Mouse (Mus musculus) neural tube, embryonic 11.5 days (tissue): Measurements from ENCODE around the gene Gfi1. TPM values are rescaled to one million over a fixed set of nuclear protein-coding genes. Genes with fewer than 3 reads are reported as not detected.

ENCODE experiments used
- polyA plus RNA-seq: library from polyadenylated mRNA; unstranded; fragments of >200 nt; fragmentation: Nextera tagmentation; extraction: Ambion mirVana; gene quantifications from 2 replicates; pipeline ENCODE4 v1.2.1, GENCODE M21; 2014

Gfi1 gene
- polyA plus RNA-seq, 1 experiment from 2014 or later, result not detected

Other genes starting within 250 kb of the Gfi1 start
- gene Gm42669, start 218.4 kb downstream of the Gfi1 start, polyA plus RNA-seq, result 0.09 and 0.44 TPM in 2 replicates
- gene 1700028K03Rik, start 191.3 kb downstream of the Gfi1 start, polyA plus RNA-seq, result 0.09 TPM in 1 of 2 replicates, not detected in the other
- gene Rpap2, start 128.7 kb downstream of the Gfi1 start, polyA plus RNA-seq, result 19.6 and 22.1 TPM in 2 replicates
- gene Glmn, start 128.1 kb downstream of the Gfi1 start, polyA plus RNA-seq, result 30.3 and 32.2 TPM in 2 replicates
- gene Ube2d2b, start 104.1 kb upstream of the Gfi1 start, polyA plus RNA-seq, result not detected in 2 replicates
- gene Evi5, start 149.1 kb upstream of the Gfi1 start, polyA plus RNA-seq, result 45.8 and 46.1 TPM in 2 replicates
- gene Rpl5, start 174.5 kb upstream of the Gfi1 start, polyA plus RNA-seq, result 68.7 and 73.7 TPM in 2 replicates